Mouse (Mus musculus) embryonic fibroblast, embryonic 13.5 days (primary cell): Measurements from ENCODE around the gene Ttll3. TPM values are rescaled to one million over a fixed set of nuclear protein-coding genes. Genes with fewer than 3 reads are reported as not detected.
A peak's percentile ranks its signal among the peaks of the same experiment; 100 is the strongest.

ENCODE experiments used
- H3K27ac ChIP-seq: 2 replicates; pipeline ENCODE4 v1.5.1; 2012; ENCODE audit warnings: low read length, control low read depth, inconsistent platforms; ENCODE audit not compliant: insufficient read depth
- H3K4me1 ChIP-seq: 2 replicates; pipeline ENCODE4 v1.6.1; 2011; ENCODE audit warnings: low read length; ENCODE audit not compliant: control insufficient read depth, insufficient read depth
- H3K4me3 ChIP-seq: 2 replicates; pipeline ENCODE4 v1.5.1; 2011; ENCODE audit warnings: mild to moderate bottlenecking, control low read depth, low read length; ENCODE audit not compliant: insufficient read depth
- CTCF ChIP-seq: IDR thresholded peaks from 2 replicates; pipeline ENCODE4 v1.5.1; 2011; ENCODE audit warnings: mild to moderate bottlenecking, control low read depth, low read length, moderate library complexity, borderline replicate concordance; ENCODE audit not compliant: insufficient read depth
- POLR2A ChIP-seq: IDR thresholded peaks from 2 replicates; pipeline ENCODE4 v1.6.1; 2011; ENCODE audit warnings: low read depth, mild to moderate bottlenecking, control low read depth, low read length, moderate library complexity
- polyA plus RNA-seq: library from polyadenylated mRNA; stranded (reverse); fragments of >200 nt; gene quantifications from 2 replicates; pipeline ENCODE4 v1.2.4, GENCODE M21; 2011; ENCODE audit warnings: low read depth; ENCODE audit not compliant: missing spikeins, insufficient read length

Gene Ttll3
- polyA plus RNA-seq, 1 experiment: 7.7 TPM

GRCm38 (mm10) chr6:113443091-113443490 lies 54.0 kb downstream of the Ttll3 start:
- TF ChIP-seq POLR2A (no peak), CTCF (no peak)
- Histone ChIP-seq H3K4me1 (no peaks in the 10 kb centered on the region), H3K4me3 (peak overlapping the region; percentile 83), H3K27ac (no peak overlapping the region)

DNA sequence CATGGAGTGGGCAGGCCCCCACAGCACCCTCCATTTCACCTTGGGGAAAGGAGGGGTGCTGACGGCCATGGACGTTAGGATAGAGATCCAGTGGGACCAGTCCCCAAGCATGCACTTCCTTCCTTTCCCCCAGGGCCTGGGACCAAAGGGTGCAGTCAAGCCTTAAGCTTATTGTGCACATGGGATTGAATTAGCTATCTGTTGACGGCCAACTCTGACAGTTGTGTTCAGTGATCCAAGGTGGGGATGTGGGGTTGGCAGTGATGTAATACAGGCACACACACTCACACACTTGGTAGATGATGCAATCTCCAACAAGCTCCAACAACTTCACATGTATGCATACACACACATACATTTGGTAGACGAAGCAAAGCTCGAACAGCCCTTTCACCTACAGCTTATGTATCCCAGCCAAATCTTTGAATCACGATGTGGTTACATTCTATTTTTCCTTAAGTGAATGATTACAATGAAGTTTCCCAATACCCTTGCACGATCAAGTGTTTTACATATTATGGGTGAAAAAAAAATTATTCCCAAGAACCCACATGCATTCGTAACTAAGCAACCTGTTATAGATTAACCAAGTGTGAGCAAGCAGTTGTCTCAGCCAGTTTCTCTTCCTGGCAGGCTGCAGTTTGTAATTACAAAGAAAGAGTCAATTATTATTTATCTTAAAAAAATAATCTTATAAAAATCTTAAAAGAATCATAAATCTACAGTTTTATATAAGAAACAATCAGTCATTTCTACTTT lies 55.3 kb downstream of the Ttll3 start:
- no peak overlapping the region for H3K4me3 ChIP-seq
- H3K4me1 ChIP-seq: no peaks in the 10 kb centered on the region
- H3K27ac ChIP-seq: no peak overlapping the region
- TF ChIP-seq CTCF (no peak), POLR2A (no peak)

GRCm38 (mm10) chr6:113447639-113448038 lies 58.6 kb downstream of the Ttll3 start:
- TF ChIP-seq CTCF (no peak), POLR2A (no peak)
- H3K27ac ChIP-seq: no peak overlapping the region
- no peak overlapping the region for H3K4me3 ChIP-seq
- peaks cover 3% of the 10 kb centered on the region; the same call in 1 of the 2 replicates for H3K4me1 ChIP-seq

DNA sequence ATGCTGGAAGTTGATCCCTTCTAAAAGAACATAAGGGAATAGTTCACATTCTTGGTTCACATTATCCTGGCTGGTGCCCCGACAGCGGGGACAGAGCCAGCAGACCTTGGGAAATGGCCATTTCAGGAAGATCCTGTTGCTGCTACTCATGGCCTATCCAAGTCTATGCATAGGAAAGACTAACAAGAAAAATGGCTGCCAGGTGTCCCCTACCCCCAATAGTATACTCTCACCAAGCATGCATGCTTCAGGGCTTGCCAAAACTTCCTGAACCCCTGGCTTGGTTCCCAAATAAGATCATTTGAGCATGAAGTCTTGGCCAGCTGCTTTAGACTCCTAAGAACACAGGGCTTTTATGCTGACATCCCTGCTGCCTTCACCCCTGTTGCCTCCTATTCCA lies 62.8 kb downstream of the Ttll3 start:
- Histone ChIP-seq H3K27ac (no peak overlapping the region), H3K4me1 (peaks cover 3% of the 10 kb centered on the region; the same call in 1 of the 2 replicates), H3K4me3 (no peak overlapping the region)
- no peak for TF ChIP-seq CTCF
- no peak for TF ChIP-seq POLR2A

- Histone ChIP-seq H3K4me1 (peaks cover 3% of the 10 kb centered on the region; the same call in 1 of the 2 replicates), H3K27ac (no peak overlapping the region), H3K4me3 (no peak overlapping the region)
- TF ChIP-seq CTCF: no peak
- TF ChIP-seq POLR2A: no peak
These were observed 65.9 kb downstream of the Ttll3 start for GRCm38 (mm10) chr6:113455007-113455406.

DNA sequence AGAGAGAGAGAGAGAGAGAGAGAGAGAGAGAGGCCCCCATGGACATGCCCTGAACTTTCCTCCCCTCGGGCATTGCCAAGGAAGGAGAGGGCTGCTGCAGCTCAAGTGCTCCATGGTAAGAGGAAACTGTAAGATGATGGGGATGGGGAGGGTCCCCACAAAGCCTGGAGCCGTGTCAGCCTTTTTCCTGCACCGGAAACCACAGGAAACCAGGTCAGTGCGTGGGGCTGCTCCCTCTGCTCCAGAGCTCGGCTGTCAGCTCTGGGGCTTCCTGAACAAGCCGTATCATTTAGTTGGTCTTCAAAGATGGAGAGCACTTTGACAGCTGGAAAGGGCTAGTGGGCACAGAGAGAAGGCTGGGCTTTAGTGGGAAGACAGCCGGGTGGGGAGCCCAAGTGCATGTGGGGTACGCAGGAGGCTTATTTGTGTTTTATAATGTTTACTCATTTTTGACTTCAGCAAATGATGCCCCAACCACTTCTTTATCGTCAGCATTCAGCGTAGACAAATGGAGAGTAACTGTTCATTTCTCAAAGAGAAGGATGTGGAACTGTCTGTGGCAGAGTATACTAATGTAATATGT lies 69.0 kb downstream of the Ttll3 start, which contains the start of gene Il17re:
Gene Il17re, plus strand, starts transcription at position 533 of the 583 bp plus-strand sequence.
- no peak for TF ChIP-seq POLR2A
- TF ChIP-seq CTCF: no peak
- Histone ChIP-seq H3K4me1 (no peaks in the 10 kb centered on the region), H3K4me3 (no peak within 1 kb of the TSS), H3K27ac (no peak within 1 kb of the TSS)

GRCm38 (mm10) chr6:113458635-113459034 lies 69.6 kb downstream of the Ttll3 start:
- H3K4me1 ChIP-seq: no peaks in the 10 kb centered on the region
- TF ChIP-seq CTCF (no peak), POLR2A (no peak)
- no peak overlapping the region for H3K27ac ChIP-seq
- H3K4me3 ChIP-seq: no peak overlapping the region

- TF ChIP-seq POLR2A (no peak), CTCF (no peak)
These were observed 75.0 kb downstream of the Ttll3 start for GRCm38 (mm10) chr6:113464040-113464439.

More at GRCm38 (mm10) chr6:113464040-113464439, 75.0 kb downstream of the Ttll3 start:
- H3K4me1 ChIP-seq: no peaks in the 10 kb centered on the region
- H3K27ac ChIP-seq: no peak overlapping the region
- no peak overlapping the region for H3K4me3 ChIP-seq

Other genes starting within 250 kb of the Ttll3 start
- 0.22 and 0.39 TPM in 2 replicates for gene Lhfpl4, start 193.9 kb upstream of the Ttll3 start, polyA plus RNA-seq
- 17.6 and 19.7 TPM in 2 replicates for gene Mtmr14, start 151.4 kb upstream of the Ttll3 start, polyA plus RNA-seq
- 0.25 TPM in 1 of 2 replicates, not detected in the other for gene Cpne9, start 107.0 kb upstream of the Ttll3 start, polyA plus RNA-seq
- 16.5 and 17.0 TPM in 2 replicates for gene Brpf1, start 82.1 kb upstream of the Ttll3 start, polyA plus RNA-seq
- 20.9 and 24.3 TPM in 2 replicates for gene Ogg1, start 62.3 kb upstream of the Ttll3 start, polyA plus RNA-seq
- 56.3 and 66.6 TPM in 2 replicates for gene Camk1, start 45.3 kb upstream of the Ttll3 start, polyA plus RNA-seq
- 26.0 and 31.5 TPM in 2 replicates for gene Tada3, start 11.4 kb upstream of the Ttll3 start, polyA plus RNA-seq
- 179 and 247 TPM in 2 replicates for gene Arpc4, start 11.1 kb upstream of the Ttll3 start, polyA plus RNA-seq
- gene Rpusd3, start 30.1 kb downstream of the Ttll3 start, polyA plus RNA-seq: 7.7 and 8.0 TPM in 2 replicates
- not detected in 2 replicates for gene Cidec, start 46.5 kb downstream of the Ttll3 start, polyA plus RNA-seq
- gene Jagn1, start 53.3 kb downstream of the Ttll3 start, polyA plus RNA-seq: 48.6 and 48.9 TPM in 2 replicates
- gene Il17re, start 69.2 kb downstream of the Ttll3 start, polyA plus RNA-seq: not detected in 2 replicates
- gene Il17rc, start 82.2 kb downstream of the Ttll3 start, polyA plus RNA-seq: 20.7 and 23.5 TPM in 2 replicates
- gene Creld1, start 94.0 kb downstream of the Ttll3 start, polyA plus RNA-seq: 27.5 and 34.4 TPM in 2 replicates
- gene Prrt3, start 112.7 kb downstream of the Ttll3 start, polyA plus RNA-seq: not detected in 2 replicates
- gene Emc3, start 142.4 kb downstream of the Ttll3 start, polyA plus RNA-seq: 79.5 and 90.5 TPM in 2 replicates
- gene Fancd2, start 142.4 kb downstream of the Ttll3 start, polyA plus RNA-seq: 9.2 and 15.6 TPM in 2 replicates
- gene Fancd2os, start 211.5 kb downstream of the Ttll3 start, polyA plus RNA-seq: not detected in 2 replicates
- 162 and 173 TPM in 2 replicates for gene Brk1, start 215.5 kb downstream of the Ttll3 start, polyA plus RNA-seq
- 23.5 and 38.7 TPM in 2 replicates for gene Vhl, start 234.7 kb downstream of the Ttll3 start, polyA plus RNA-seq
- gene Irak2, start 249.2 kb downstream of the Ttll3 start, polyA plus RNA-seq: 21.3 and 28.4 TPM in 2 replicates